Mouse (Mus musculus): Measurements from ENCODE around the gene Camk1.

GRCm38 (mm10) chr6:113287236-113287635 is 56.5 kb downstream of the Camk1 start:
- TF ChIP-seq POLR2A (IDR thresholded peaks at IDR 0.05; ENCODE audit: low read depth, low read length) (no peak), CTCF (conservative IDR thresholded peaks at IDR 0.05; ENCODE audit: insufficient read depth, insufficient read length, low read depth, low read length) (no peak)

Data from kidney, adult 2 months (tissue).